Mouse (Mus musculus) G1E (cell line): ENCODE data around the gene Dcun1d4. TPM values are rescaled to one million over a fixed set of nuclear protein-coding genes. Genes with fewer than 3 reads are reported as not detected.
"Not testable (repeated sequence)": the region's sequence is repeated elsewhere in the genome, so short reads cannot be mapped to it uniquely, and the experiment has no call there.

ENCODE experiments used
- ATAC-seq: 2 replicates; pipeline ENCODE4 v1.8.0; 2016; ENCODE audit warnings: mild to moderate bottlenecking; ENCODE audit not compliant: insufficient number of reproducible peaks, poor library complexity, low FRiP score, severe bottlenecking; ENCODE audit errors: extremely low read depth
- DNase-seq: peaks from one replicate; pipeline ENCODE4 v3.0.0; 2012; ENCODE audit warnings: low spot score
- H3K27me3 ChIP-seq: 2 replicates; pipeline ENCODE4 v1.6.1; 2012; ENCODE audit warnings: mild to moderate bottlenecking, low read length, inconsistent platforms; ENCODE audit not compliant: insufficient read depth
- H3K36me3 ChIP-seq: replicated peaks from 2 replicates; pipeline ENCODE3; 2012; ENCODE audit warnings: mild to moderate bottlenecking, inconsistent platforms
- H3K4me1 ChIP-seq: 2 replicates; pipeline ENCODE4 v1.6.1; 2012; ENCODE audit warnings: low read depth, low read length, inconsistent platforms, mixed read lengths; ENCODE audit not compliant: insufficient read depth
- H3K4me3 ChIP-seq: 2 replicates; pipeline ENCODE4 v1.5.1; 2012; ENCODE audit warnings: low read depth, mild to moderate bottlenecking, inconsistent platforms, low read length, moderate library complexity, mixed read lengths
- H3K9me3 ChIP-seq: replicated peaks from 2 replicates; pipeline ENCODE4 v1.6.1; 2012; ENCODE audit warnings: inconsistent platforms
- CTCF ChIP-seq: IDR thresholded peaks from 2 replicates; pipeline ENCODE4 v1.5.1; 2012; ENCODE audit warnings: low read depth, low read length, inconsistent platforms, mixed read lengths
- GATA1 ChIP-seq: IDR thresholded peaks from 2 replicates; pipeline ENCODE4 v1.6.1; 2012; ENCODE audit warnings: borderline replicate concordance, low read length, inconsistent platforms, mixed read lengths
- GATA2 ChIP-seq: IDR thresholded peaks from 2 replicates; pipeline ENCODE4 v1.6.1; 2012; ENCODE audit warnings: low read depth, low read length, inconsistent platforms, borderline replicate concordance
- POLR2AphosphoS5 ChIP-seq: IDR thresholded peaks from 2 replicates; pipeline ENCODE4 v1.6.1; 2012; ENCODE audit warnings: low read depth, low read length, inconsistent platforms; ENCODE audit not compliant: insufficient replicate concordance
- TAL1 ChIP-seq: conservative IDR thresholded peaks from 2 replicates; pipeline ENCODE4 v1.6.1; 2012; ENCODE audit warnings: low read depth, low read length, inconsistent platforms, mixed read lengths
- polyA plus RNA-seq: library from polyadenylated mRNA; stranded (reverse); fragments of >175 nt; gene quantifications from 2 replicates; pipeline ENCODE4 v1.2.3, GENCODE M21; 2012
- total RNA-seq, 2 experiments: library from RNA; stranded (forward) in 1 of 2; stranded (reverse) in 1 of 2; fragments of 200-1000 nt in 1 of 2; fragments of >200 nt in 1 of 2; fragmentation: Nextera tagmentation in 1 of 2; gene quantifications; 2 replicates each; pipeline ENCODE4 v1.2.3; 2014 to 2017

The Dcun1d4 gene
- total and polyA plus RNA-seq, 3 experiments: 17.6 to 36.0 (median 29.9) TPM

DNA sequence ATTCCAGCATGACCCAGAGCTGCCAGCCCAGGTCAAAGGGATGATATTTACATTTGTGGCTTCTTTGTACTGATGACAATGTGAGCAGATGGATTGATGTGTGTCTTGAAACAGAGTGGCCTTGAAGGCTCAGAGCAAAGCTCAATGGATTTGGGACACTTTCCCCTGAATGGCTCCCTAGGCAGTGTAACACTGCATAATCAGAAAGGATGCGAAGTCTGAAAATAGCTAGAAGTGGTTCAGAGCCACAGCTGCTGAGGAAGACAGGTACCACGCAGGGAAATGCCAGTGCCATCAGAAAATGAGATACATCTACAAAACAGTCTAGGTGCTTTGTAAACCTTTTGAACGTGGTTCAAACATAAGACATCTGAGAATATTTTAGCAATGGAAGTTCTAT, 97.3 kb downstream of the Dcun1d4 start:
- no peak for ATAC-seq
- no peak for DNase-seq
- TF ChIP-seq POLR2AphosphoS5 (no peak), GATA1 (no peak), CTCF (no peak), TAL1 (no peak), GATA2 (no peak)
- H3K9me3 ChIP-seq: no peaks in the 10 kb centered on the region
- H3K36me3 ChIP-seq: no peaks in the 10 kb centered on the region
- H3K4me1 ChIP-seq: no peaks in the 10 kb centered on the region
- peaks cover 28% of the 10 kb centered on the region for H3K27me3 ChIP-seq
- H3K4me3 ChIP-seq: no peak overlapping the region

DNA sequence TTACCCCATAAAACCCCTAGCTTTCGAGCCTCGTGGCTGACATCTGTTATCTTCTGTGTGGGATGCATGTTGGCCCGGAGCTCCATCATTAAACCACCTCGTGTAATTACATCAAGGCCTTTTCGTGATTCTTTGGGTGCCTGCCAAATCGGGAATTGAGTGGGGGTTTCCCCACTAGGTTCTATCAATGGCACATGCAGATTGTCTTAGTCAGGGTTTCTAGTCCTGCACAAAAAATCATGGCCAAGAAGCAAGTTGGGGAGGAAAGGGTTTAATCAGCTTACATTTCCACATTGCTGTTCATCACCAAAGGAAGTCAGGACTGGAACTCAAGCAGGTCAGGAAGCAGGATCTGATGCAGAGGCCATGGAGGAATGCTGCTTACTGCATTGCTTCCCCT, 103.2 kb downstream of the Dcun1d4 start:
- not testable (repeated sequence) for DNase-seq, H3K4me1 ChIP-seq, H3K9me3 ChIP-seq, ATAC-seq, H3K4me3 ChIP-seq, H3K36me3 ChIP-seq
- peaks cover 29% of the 10 kb centered on the region for H3K27me3 ChIP-seq

DNA sequence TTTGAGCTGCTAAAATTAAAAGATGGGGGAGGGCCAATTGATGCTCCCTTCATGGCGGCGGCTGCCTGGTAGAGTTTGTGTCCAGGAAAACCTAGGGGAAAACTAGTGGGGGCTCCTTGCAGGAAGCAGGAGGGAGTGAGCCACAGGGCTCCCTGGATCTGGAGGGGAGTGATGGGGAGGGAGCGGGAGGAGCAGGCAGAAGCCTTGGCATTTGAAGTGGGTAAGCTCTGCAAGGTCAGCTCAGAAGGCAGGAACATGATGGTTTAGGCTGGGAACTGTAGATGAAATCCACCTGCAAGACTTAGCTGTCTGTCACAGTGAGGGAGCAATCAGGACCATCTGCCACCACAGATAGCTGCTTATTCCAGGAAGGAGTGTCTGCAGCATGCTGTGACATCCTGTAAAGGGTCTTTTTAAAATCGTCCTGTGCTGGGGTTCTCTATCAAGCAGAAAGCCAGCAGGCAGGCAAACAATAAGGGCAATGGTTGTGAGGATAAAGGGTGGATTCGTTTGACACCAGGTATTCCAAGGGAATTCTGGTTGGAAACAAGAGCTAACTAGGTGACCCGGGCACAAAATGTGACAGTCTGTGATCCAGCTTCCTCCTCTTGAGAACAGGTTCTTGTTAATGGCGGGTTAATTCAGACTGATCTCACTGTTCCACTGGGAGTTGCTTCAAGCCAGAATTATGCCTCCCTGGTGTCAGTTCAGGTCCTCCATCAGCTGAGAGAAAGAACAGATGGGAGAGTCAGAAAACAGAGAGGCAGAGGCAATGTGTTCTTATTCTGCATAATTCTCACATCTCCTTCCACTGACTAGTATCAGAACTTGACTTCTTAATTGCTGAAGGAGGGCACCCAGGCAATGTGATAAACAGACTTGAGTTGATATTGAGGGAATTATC, 104.7 kb downstream of the Dcun1d4 start:
- TF ChIP-seq GATA1: no peak
- no peak for TF ChIP-seq POLR2AphosphoS5
- TF ChIP-seq GATA2: no peak
- TF ChIP-seq CTCF: no peak
- TF ChIP-seq TAL1: no peak
- Histone ChIP-seq H3K27me3 (peaks cover 25% of the 10 kb centered on the region), H3K36me3 (no peaks in the 10 kb centered on the region), H3K9me3 (no peaks in the 10 kb centered on the region), H3K4me3 (no peak overlapping the region), H3K4me1 (no peaks in the 10 kb centered on the region)
- no peak for DNase-seq
- no peak for ATAC-seq

DNA sequence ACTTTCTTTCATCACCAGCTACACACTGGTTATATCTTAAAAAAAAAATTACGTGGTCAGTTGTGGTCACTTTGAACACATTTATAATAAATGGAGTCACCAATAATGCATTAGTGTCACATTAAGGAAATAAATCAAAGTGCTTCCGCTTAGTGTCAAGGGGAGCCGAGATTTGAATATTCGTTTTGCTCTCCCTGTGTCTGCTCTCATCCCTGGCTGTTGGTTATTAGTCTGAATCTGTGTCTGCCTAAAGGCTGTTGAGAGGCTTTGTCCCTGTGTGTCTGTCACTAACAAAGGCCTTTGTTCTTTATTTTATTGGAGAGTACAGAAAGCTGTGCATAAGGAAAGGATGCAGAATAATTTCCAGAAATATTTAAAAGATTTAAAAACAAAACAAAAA, 105.8 kb downstream of the Dcun1d4 start:
- no peaks in the 10 kb centered on the region for H3K9me3 ChIP-seq
- TF ChIP-seq TAL1 (no peak), CTCF (no peak), POLR2AphosphoS5 (no peak), GATA2 (no peak), GATA1 (no peak)
- H3K4me1 ChIP-seq: no peaks in the 10 kb centered on the region
- ATAC-seq (no peak), DNase-seq (no peak)
- H3K36me3 ChIP-seq: no peaks in the 10 kb centered on the region
- no peak overlapping the region for H3K4me3 ChIP-seq
- peaks cover 19% of the 10 kb centered on the region for H3K27me3 ChIP-seq

DNA sequence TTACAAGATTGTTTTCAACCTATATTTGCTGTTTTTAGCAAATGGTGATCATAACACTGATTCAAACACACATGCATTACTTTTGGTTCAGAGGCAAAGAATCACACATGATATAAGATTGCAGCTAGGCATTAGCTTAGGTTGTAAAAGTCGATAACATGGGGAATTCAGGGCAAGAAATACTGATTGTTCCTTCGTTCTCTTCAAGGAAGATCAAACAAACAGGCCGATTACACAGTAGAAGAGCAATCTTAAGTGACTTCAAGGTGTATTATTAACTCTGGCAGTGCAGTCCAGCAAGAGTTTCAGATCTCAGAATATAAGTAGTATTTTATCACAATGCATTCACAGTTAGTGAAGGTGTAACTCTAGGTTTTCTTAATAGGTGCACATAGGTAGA, 106.3 kb downstream of the Dcun1d4 start:
- peaks cover 19% of the 10 kb centered on the region for H3K27me3 ChIP-seq
- no peak overlapping the region for H3K4me3 ChIP-seq
- H3K4me1 ChIP-seq: no peaks in the 10 kb centered on the region
- DNase-seq: no peak
- H3K36me3 ChIP-seq: no peaks in the 10 kb centered on the region
- no peak for ATAC-seq
- H3K9me3 ChIP-seq: no peaks in the 10 kb centered on the region
- TF ChIP-seq GATA2 (no peak), CTCF (no peak), POLR2AphosphoS5 (no peak), TAL1 (no peak), GATA1 (no peak)

DNA sequence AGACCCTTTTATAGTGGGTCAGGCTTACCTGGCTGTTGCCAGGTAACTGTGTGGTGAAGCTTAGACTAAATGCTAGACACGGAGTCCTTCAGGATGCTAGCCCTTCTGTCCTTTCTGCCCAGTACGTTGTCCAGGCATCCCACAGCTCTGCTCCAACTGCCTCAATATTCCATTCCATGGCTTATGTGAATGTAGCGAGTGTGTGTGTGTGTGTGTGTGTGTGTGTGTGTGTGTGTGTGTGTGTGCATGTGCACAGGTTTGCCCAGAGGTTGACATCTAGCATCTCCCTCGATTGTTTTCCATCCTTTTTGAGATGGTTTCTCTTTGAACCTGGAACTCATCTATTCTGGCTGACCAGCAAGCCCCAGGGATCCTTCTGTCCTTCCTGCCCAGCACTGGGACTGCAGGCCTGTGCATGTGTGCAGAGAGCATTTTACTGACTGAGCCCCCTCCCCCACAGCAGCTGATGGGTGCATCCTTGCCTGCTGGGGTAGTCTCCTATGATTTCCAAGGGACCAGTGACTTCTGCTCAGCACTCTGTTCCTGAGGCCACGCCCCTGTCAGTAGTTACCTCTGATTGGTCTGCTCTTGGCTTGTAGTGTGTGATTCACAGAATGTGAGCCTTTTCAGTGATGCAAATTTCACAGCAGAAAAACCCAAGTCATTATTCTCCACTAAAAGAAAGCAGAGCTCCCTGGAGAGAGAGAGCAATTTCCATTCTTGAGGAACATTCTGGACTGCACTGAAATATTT, 118.3 kb downstream of the Dcun1d4 start:
- Histone ChIP-seq H3K4me3 (no peak overlapping the region), H3K9me3 (no peaks in the 10 kb centered on the region), H3K4me1 (no peaks in the 10 kb centered on the region), H3K27me3 (peaks cover 7% of the 10 kb centered on the region; the same call in 1 of the 2 replicates), H3K36me3 (no peaks in the 10 kb centered on the region)
- no peak for ATAC-seq
- TF ChIP-seq CTCF (no peak), GATA1 (no peak), GATA2 (no peak), POLR2AphosphoS5 (no peak), TAL1 (no peak)
- no peak for DNase-seq
